Comparison of ENCODE assay signal across 10 mouse cellular contexts in the genomic region with DNA sequence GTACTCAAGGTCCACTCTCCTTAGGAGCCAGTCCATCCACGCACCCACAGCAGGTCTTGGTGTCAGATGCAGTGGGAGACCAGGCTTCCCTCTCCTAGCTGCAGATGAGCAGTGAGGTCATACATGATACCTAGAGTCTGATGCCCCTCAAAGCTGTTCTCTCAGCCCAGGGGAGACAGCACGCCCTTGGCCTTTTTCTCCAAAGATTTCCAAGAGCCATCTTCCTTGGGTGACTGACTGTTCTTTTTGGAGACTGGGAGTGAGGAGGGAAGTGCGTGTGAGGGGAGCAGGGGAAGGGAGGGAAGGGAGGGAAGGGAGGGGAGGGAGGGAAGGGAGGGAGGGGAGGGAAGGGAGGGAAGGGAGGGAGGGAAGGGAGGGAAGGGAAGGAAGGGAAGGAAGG.
DNase-seq lines count a peak whose midpoint lies in the region; ATAC-seq and TF ChIP-seq lines count a peak whose summit lies in the region.
"Had no signal": no experiment of that assay in that cellular context is flagged by ENCODE, and none has a peak within 500 bp of the region (broad histone marks: within the 10 kb centered on the region; RNA-seq: fewer than 3 reads in every experiment).

No protein-coding gene starts in this region.

- H3K27me3 ChIP-seq in forebrain, embryonic 10.5 days (ENCODE audit: poor library complexity, severe bottlenecking): no peaks in the 10 kb centered on the region
- H3K27me3 ChIP-seq in forebrain, embryonic 11.5 days (ENCODE audit: control insufficient read depth, insufficient read depth, low read length): no peaks in the 10 kb centered on the region
- no peaks in the 10 kb centered on the region for H3K27me3 ChIP-seq in lung, postnatal 0 days (replicated peaks; ENCODE audit: insufficient read depth, low read length)
- H3K27me3 ChIP-seq in hindbrain, embryonic 15.5 days: no peaks in the 10 kb centered on the region
- no peaks in the 10 kb centered on the region for H3K27me3 ChIP-seq in stomach, embryonic 16.5 days (ENCODE audit: control insufficient read depth, insufficient read depth, low read length)

- TF ChIP-seq CTCF in lung, postnatal 0 days (IDR thresholded peaks at IDR 0.05): no peak

- 83% methylated on average over 2 of the region's 3 CpGs for WGBS in forebrain, embryonic 10.5 days
- 77% methylated on average over 2 of the region's 3 CpGs for WGBS in forebrain, embryonic 11.5 days
- 86% methylated on average over 2 of the region's 3 CpGs for WGBS in lung, postnatal 0 days
- WGBS in hindbrain, embryonic 15.5 days: 93% methylated on average over 2 of the region's 3 CpGs
- WGBS in stomach, embryonic 16.5 days: 65% methylated on average over 2 of the region's 3 CpGs

- ATAC-seq in forebrain, embryonic 11.5 days (replicated peaks; ENCODE audit: low FRiP score): no peak
- no peak for ATAC-seq in lung, postnatal 0 days
- ATAC-seq in hindbrain, embryonic 15.5 days (ENCODE audit: low FRiP score, low read depth): no peak
- no peak for ATAC-seq in stomach, embryonic 16.5 days (ENCODE audit: insufficient read depth, low FRiP score)

- no peaks in the 10 kb centered on the region for H3K36me3 ChIP-seq in forebrain, embryonic 10.5 days (replicated peaks)
- H3K36me3 ChIP-seq in forebrain, embryonic 11.5 days (ENCODE audit: control insufficient read depth, insufficient read depth, low read length): no peaks in the 10 kb centered on the region
- H3K36me3 ChIP-seq in lung, postnatal 0 days (ENCODE audit: insufficient read depth, low read length): no peaks in the 10 kb centered on the region
- H3K36me3 ChIP-seq in hindbrain, embryonic 15.5 days: no peaks in the 10 kb centered on the region
- H3K36me3 ChIP-seq in stomach, embryonic 16.5 days (ENCODE audit: control insufficient read depth, insufficient read depth, low read length): no peaks in the 10 kb centered on the region

- H3K9me3 ChIP-seq in forebrain, embryonic 10.5 days: no peaks in the 10 kb centered on the region
- no peaks in the 10 kb centered on the region for H3K9me3 ChIP-seq in forebrain, embryonic 11.5 days (ENCODE audit: control insufficient read depth, low read length)
- no peaks in the 10 kb centered on the region for H3K9me3 ChIP-seq in lung, postnatal 0 days (ENCODE audit: low read length)
- H3K9me3 ChIP-seq in hindbrain, embryonic 15.5 days: no peaks in the 10 kb centered on the region
- H3K9me3 ChIP-seq in stomach, embryonic 16.5 days (replicated peaks; ENCODE audit: control insufficient read depth, low read length): no peaks in the 10 kb centered on the region

- peaks cover 86% of the 10 kb centered on the region for H3K4me1 ChIP-seq in forebrain, embryonic 10.5 days
- peaks cover 27% of the 10 kb centered on the region for H3K4me1 ChIP-seq in forebrain, embryonic 11.5 days (replicated peaks; ENCODE audit: control insufficient read depth, insufficient read depth, low read length)
- H3K4me1 ChIP-seq in lung, postnatal 0 days (ENCODE audit: insufficient read depth, low read depth, low read length): peaks cover 62% of the 10 kb centered on the region
- peaks cover 54% of the 10 kb centered on the region for H3K4me1 ChIP-seq in hindbrain, embryonic 15.5 days (replicated peaks)
- peaks cover 69% of the 10 kb centered on the region for H3K4me1 ChIP-seq in stomach, embryonic 16.5 days (ENCODE audit: control insufficient read depth, insufficient read depth, low read length)

- no peak for DNase-seq in forebrain, embryonic 10.5 days (ENCODE audit: extremely low spot score, low spot score)
- DNase-seq in forebrain, embryonic 11.5 days (ENCODE audit: low spot score): no peak
- no peak for DNase-seq in lung, postnatal 0 days (ENCODE audit: low spot score)
- no peak for DNase-seq in lung, postnatal 10 days
- no peak for DNase-seq in B cell, adult 2 months
- DNase-seq in cerebellum, postnatal 25 days: no peak
- DNase-seq: adrenal gland, postnatal 25 days; left cerebral cortex, postnatal 4 days had no signal

- H3K4me3 ChIP-seq in forebrain, embryonic 10.5 days: no peak overlapping the region
- H3K4me3 ChIP-seq in forebrain, embryonic 11.5 days (ENCODE audit: low read depth, low read length): no peak overlapping the region
- no peak overlapping the region for H3K4me3 ChIP-seq in lung, postnatal 0 days (ENCODE audit: low read depth, low read length)
- no peak overlapping the region for H3K4me3 ChIP-seq in hindbrain, embryonic 15.5 days
- no peak overlapping the region for H3K4me3 ChIP-seq in stomach, embryonic 16.5 days (replicated peaks; ENCODE audit: low read length)

- H3K9ac ChIP-seq in forebrain, embryonic 11.5 days (ENCODE audit: low read length): no peak overlapping the region
- H3K9ac ChIP-seq in lung, postnatal 0 days (replicated peaks; ENCODE audit: low read depth): no peak overlapping the region
- H3K9ac ChIP-seq in hindbrain, embryonic 15.5 days: no peak overlapping the region
- peak overlapping the region; percentile 2; the same call in 1 of the 2 replicates for H3K9ac ChIP-seq in stomach, embryonic 16.5 days (ENCODE audit: low read length)

- TF ChIP-seq EP300 in lung, postnatal 0 days (IDR thresholded peaks at IDR 0.05): no peak

- no peak overlapping the region for H3K4me2 ChIP-seq in forebrain, embryonic 11.5 days (ENCODE audit: low read depth, low read length, severe bottlenecking)
- H3K4me2 ChIP-seq in lung, postnatal 0 days (replicated peaks; ENCODE audit: low read depth, low read length): no peak overlapping the region
- H3K4me2 ChIP-seq in hindbrain, embryonic 15.5 days: no peak overlapping the region
- H3K4me2 ChIP-seq in stomach, embryonic 16.5 days (ENCODE audit: low read depth, low read length): no peak overlapping the region

- H3K27ac ChIP-seq in forebrain, embryonic 10.5 days: peak overlapping the region; percentile 69
- no peak overlapping the region for H3K27ac ChIP-seq in forebrain, embryonic 11.5 days (ENCODE audit: low read depth, low read length)
- 0 out of 2 replicates have a peak overlapping the region, but pooled peaks have one; percentile 20 for H3K27ac ChIP-seq in lung, postnatal 0 days (ENCODE audit: low read length)
- peak overlapping the region; percentile 72 for H3K27ac ChIP-seq in hindbrain, embryonic 15.5 days (replicated peaks)
- peak overlapping the region; percentile 5; the same call in 1 of the 2 replicates for H3K27ac ChIP-seq in stomach, embryonic 16.5 days (ENCODE audit: low read length)
